Mouse (Mus musculus) hindbrain, embryonic 13.5 days (tissue): ENCODE data around the gene Defb25. TPM values are rescaled to one million over a fixed set of nuclear protein-coding genes. Genes with fewer than 3 reads are reported as not detected.

Source experiments
- ATAC-seq: fragments of 200-750 bp; cut with Nextera tagmentation; 2 replicates; pipeline ENCODE4 v1.8.0; 2017; ENCODE audit warnings: moderate TSS enrichment; ENCODE audit not compliant: low FRiP score
- H3K27ac ChIP-seq: fragments of 300-500 bp; sonication (generic); 2 replicates; pipeline ENCODE4 v1.5.1; 2015; ENCODE audit warnings: inconsistent platforms, mild to moderate bottlenecking, moderate library complexity
- H3K27me3 ChIP-seq: fragments of 300-500 bp; sonication (generic); 2 replicates; pipeline ENCODE4 v1.6.1; 2015; ENCODE audit warnings: mild to moderate bottlenecking, inconsistent platforms
- H3K36me3 ChIP-seq: fragments of 300-500 bp; sonication (generic); 2 replicates; pipeline ENCODE4 v1.6.1; 2015; ENCODE audit warnings: mild to moderate bottlenecking, inconsistent platforms
- H3K4me1 ChIP-seq: fragments of 300-500 bp; sonication (generic); replicated peaks from 2 replicates; pipeline ENCODE4 v1.6.1; 2015; ENCODE audit warnings: inconsistent platforms
- H3K4me2 ChIP-seq: fragments of 300-500 bp; sonication (generic); 2 replicates; pipeline ENCODE4 v1.6.1; 2015; ENCODE audit warnings: inconsistent platforms, mild to moderate bottlenecking, moderate library complexity
- H3K4me3 ChIP-seq: fragments of 300-500 bp; sonication (generic); 2 replicates; pipeline ENCODE4 v1.5.1; 2015; ENCODE audit warnings: mild to moderate bottlenecking, inconsistent platforms
- H3K9ac ChIP-seq: fragments of 300-500 bp; sonication (generic); 2 replicates; pipeline ENCODE4 v1.6.1; 2015; ENCODE audit warnings: mild to moderate bottlenecking, inconsistent platforms
- H3K9me3 ChIP-seq: fragments of 300-500 bp; sonication (generic); 2 replicates; pipeline ENCODE4 v1.6.1; 2016; ENCODE audit warnings: inconsistent platforms
- WGBS: fragments of 180-500 bp; shearing (Covaris S2); methylation state at CpG from one replicate; pipeline ENCODE4 v1.1.7; 2015; 5-methylcytosine and 5-hydroxymethylcytosine counted together
- polyA plus RNA-seq: library from polyadenylated mRNA; unstranded; fragments of >200 nt; fragmentation: Nextera tagmentation; extraction: Ambion mirVana; gene quantifications from 2 replicates; pipeline ENCODE4 v1.2.1, GENCODE M21; 2015

Defb25 gene
- polyA plus RNA-seq, 1 experiment from 2014 or later: not detected

GRCm38 (mm10) chr2:152624566-152624965, 1.7 kb upstream of the Defb25 start:
- Histone ChIP-seq H3K4me1 (peaks cover 17% of the 10 kb centered on the region), H3K27ac (no peak overlapping the region), H3K4me3 (no peak overlapping the region), H3K27me3 (peaks cover 51% of the 10 kb centered on the region), H3K9ac (no peak overlapping the region), H3K36me3 (no peaks in the 10 kb centered on the region), H3K9me3 (no peaks in the 10 kb centered on the region), H3K4me2 (no peak overlapping the region)
- ATAC-seq: no peak
- WGBS: 83% methylated on average over 2 of the region's 2 CpGs

GRCm38 (mm10) chr2:152622151-152622550, 702 bp downstream of the Defb25 start:
- no peak overlapping the region for H3K27ac ChIP-seq
- H3K4me2 ChIP-seq: no peak overlapping the region
- peaks cover 30% of the 10 kb centered on the region for H3K27me3 ChIP-seq
- 88% methylated on average over 13 of the region's 13 CpGs for WGBS
- H3K4me3 ChIP-seq: no peak overlapping the region
- no peak overlapping the region for H3K9ac ChIP-seq
- H3K4me1 ChIP-seq: peaks cover 13% of the 10 kb centered on the region
- no peaks in the 10 kb centered on the region for H3K36me3 ChIP-seq
- no peaks in the 10 kb centered on the region for H3K9me3 ChIP-seq
- no peak for ATAC-seq

DNA sequence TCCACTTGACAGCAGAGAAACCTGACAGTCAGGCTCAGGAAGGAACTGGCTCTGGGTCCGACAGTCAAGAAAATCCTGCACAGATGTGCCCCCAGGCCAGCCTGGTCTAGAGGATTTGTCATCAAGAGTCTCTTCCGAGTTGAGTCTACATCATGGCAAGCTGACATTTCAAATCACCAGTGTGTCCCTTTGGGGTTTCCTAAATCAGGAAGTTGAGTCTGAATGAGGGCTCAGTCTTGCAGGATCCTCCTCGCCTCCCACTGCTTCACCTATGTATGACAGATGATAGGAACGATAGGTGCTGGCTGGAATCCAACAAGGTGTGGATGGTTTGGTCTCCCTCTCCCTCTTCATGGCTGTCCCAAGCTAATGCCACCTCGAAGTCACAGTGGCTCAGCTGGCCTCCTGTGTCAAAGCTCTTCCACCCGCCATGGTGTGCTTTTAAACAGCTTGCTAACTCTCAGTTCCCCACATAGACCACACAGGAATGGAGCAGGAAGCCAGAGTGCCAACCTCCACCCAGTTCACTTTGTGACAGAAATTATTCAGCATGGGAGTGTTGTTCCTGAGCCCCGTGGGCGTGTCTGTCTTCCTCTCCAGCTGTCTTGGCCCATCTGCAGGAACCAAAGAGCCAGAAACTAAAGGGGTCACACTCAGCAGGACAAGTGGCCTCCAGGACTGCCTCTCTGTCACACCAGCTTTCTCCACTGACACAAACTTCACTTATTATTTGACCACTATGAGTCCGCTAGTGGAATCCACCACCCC, 2.3 kb downstream of the Defb25 start:
- H3K36me3 ChIP-seq: no peaks in the 10 kb centered on the region
- H3K9me3 ChIP-seq: no peaks in the 10 kb centered on the region
- no peak overlapping the region for H3K4me3 ChIP-seq
- H3K4me1 ChIP-seq: peaks cover 5% of the 10 kb centered on the region
- H3K9ac ChIP-seq: no peak overlapping the region; the same call in 1 of the 2 replicates
- WGBS: 75% methylated on average over 9 of the region's 9 CpGs
- peaks cover 14% of the 10 kb centered on the region for H3K27me3 ChIP-seq
- H3K27ac ChIP-seq: no peak overlapping the region
- H3K4me2 ChIP-seq: no peak overlapping the region
- ATAC-seq: no peak

DNA sequence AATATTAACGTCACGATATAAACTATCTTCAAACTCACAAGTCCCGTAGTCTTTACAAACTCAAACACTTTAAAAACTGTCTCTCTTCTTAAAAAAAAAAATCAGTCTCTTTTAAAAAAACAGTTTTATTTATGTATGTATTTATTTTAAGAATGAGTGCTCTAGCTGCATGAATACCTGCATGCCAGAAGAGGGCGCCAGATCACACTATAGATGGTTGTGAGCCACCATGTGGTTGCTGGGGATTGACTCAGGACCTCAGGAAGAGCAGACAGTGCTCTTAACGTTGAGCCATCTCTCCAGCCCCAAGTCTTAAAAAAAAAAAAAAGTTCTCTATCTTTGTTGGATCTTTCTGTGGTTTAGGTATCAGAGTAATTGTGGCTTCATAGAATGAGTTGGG, 5.5 kb downstream of the Defb25 start:
- H3K36me3 ChIP-seq: no peaks in the 10 kb centered on the region
- no peak overlapping the region for H3K4me2 ChIP-seq
- no peak for ATAC-seq
- H3K4me1 ChIP-seq: no peaks in the 10 kb centered on the region
- H3K27me3 ChIP-seq: peaks cover 3% of the 10 kb centered on the region; the same call in 1 of the 2 replicates
- 59% methylated on average over 5 of the region's 5 CpGs for WGBS
- no peak overlapping the region for H3K27ac ChIP-seq
- no peak overlapping the region for H3K9ac ChIP-seq
- no peaks in the 10 kb centered on the region for H3K9me3 ChIP-seq
- no peak overlapping the region for H3K4me3 ChIP-seq

GRCm38 (mm10) chr2:152616470-152616869, 6.4 kb downstream of the Defb25 start:
- WGBS: 87% methylated on average over 6 of the region's 6 CpGs

GRCm38 (mm10) chr2:152615563-152615962, 7.3 kb downstream of the Defb25 start:
- Histone ChIP-seq H3K4me2 (no peak overlapping the region), H3K36me3 (no peaks in the 10 kb centered on the region), H3K27me3 (peaks cover 3% of the 10 kb centered on the region; the same call in 1 of the 2 replicates), H3K27ac (no peak overlapping the region), H3K4me3 (no peak overlapping the region), H3K4me1 (no peaks in the 10 kb centered on the region), H3K9me3 (no peaks in the 10 kb centered on the region), H3K9ac (no peak overlapping the region)
- no peak for ATAC-seq
- 6% methylated on average over 7 of the region's 7 CpGs for WGBS

More at GRCm38 (mm10) chr2:152616470-152616869, 6.4 kb downstream of the Defb25 start:
- Histone ChIP-seq H3K9ac (no peak overlapping the region), H3K4me2 (no peak overlapping the region), H3K36me3 (no peaks in the 10 kb centered on the region), H3K27me3 (peaks cover 3% of the 10 kb centered on the region; the same call in 1 of the 2 replicates), H3K4me1 (no peaks in the 10 kb centered on the region), H3K9me3 (no peaks in the 10 kb centered on the region), H3K4me3 (no peak overlapping the region), H3K27ac (no peak overlapping the region)
- no peak for ATAC-seq

GRCm38 (mm10) chr2:152612193-152612592, 10.7 kb downstream of the Defb25 start:
- Histone ChIP-seq H3K4me2 (no peak overlapping the region), H3K36me3 (no peaks in the 10 kb centered on the region), H3K4me1 (no peaks in the 10 kb centered on the region), H3K27ac (no peak overlapping the region), H3K4me3 (no peak overlapping the region), H3K9me3 (peaks cover 4% of the 10 kb centered on the region; the same call in 1 of the 2 replicates), H3K27me3 (no peaks in the 10 kb centered on the region), H3K9ac (no peak overlapping the region)
- 30% methylated on average over 7 of the region's 8 CpGs for WGBS
- ATAC-seq: no peak

- ATAC-seq: no peak
- H3K27me3 ChIP-seq: no peaks in the 10 kb centered on the region
- H3K9ac ChIP-seq: no peak overlapping the region
- 95% methylated on average over 1 of the region's 1 CpGs for WGBS
- no peak overlapping the region for H3K4me2 ChIP-seq
- no peak overlapping the region for H3K4me3 ChIP-seq
- H3K4me1 ChIP-seq: no peaks in the 10 kb centered on the region
- peaks cover 4% of the 10 kb centered on the region; the same call in 1 of the 2 replicates for H3K9me3 ChIP-seq
- H3K27ac ChIP-seq: no peak overlapping the region
- no peaks in the 10 kb centered on the region for H3K36me3 ChIP-seq
These were observed 14.1 kb downstream of the Defb25 start for GRCm38 (mm10) chr2:152608719-152609118.

DNA sequence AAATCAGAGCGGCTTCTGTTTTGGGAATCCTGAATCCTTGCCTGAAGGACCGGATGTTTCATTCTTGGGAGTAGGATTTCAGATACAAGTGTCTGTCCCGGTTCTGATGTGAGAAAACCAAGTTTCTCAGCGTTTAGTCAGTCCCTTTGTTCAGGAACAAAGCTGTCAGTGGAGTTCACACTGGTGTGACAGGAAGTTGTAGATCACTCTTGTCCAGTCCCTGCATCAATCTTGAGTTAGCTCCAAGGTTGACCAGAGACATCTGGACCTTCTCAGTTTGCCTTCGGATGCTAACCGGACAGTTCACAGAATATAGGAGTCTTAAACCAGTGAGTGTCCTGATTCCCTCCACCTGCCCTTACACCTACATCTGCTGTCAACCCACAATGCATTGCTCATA, 15.1 kb downstream of the Defb25 start:
- Histone ChIP-seq H3K4me2 (no peak overlapping the region), H3K27me3 (no peaks in the 10 kb centered on the region), H3K27ac (no peak overlapping the region), H3K9me3 (peaks cover 4% of the 10 kb centered on the region; the same call in 1 of the 2 replicates), H3K9ac (no peak overlapping the region), H3K4me1 (no peaks in the 10 kb centered on the region), H3K36me3 (no peaks in the 10 kb centered on the region), H3K4me3 (no peak overlapping the region)
- ATAC-seq: no peak
- 71% methylated on average over 6 of the region's 6 CpGs for WGBS

GRCm38 (mm10) chr2:152604057-152604456, 18.8 kb downstream of the Defb25 start, which contains the start of gene Defb36:
Gene Defb36 (plus strand): TSS chr2:152604327.
- no peak within 1 kb of the TSS for H3K4me3 ChIP-seq

DNA sequence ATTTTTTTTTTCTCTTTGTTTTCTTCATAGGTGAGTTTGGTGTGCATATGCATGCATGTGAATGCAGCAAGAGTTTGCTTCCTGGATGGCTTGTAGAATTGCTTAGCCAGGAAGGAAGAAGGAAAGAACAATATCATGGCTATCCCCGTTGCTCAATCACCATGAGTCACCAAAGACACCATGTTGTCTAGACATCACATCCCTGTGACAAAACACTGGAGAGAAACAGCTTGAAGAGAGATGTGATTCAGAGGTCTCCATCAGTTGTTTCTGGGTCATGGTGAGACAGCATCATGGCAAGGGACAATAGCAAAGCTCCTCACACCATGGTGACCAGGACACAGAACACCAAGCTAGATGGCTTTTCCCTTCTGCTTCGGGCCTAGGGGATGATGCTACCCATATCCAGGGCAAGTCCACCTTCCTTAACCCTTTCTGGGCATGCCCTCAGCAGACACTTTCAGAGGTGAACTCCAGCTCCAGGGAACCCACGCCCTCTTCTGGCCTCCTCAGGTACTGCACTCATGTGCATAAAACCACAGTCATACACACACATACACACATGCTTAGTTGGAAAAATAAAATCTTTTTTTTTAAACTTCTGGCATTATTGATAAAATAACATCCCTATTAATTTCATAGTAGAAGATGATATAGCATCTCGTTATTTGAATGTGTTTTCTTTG, 21.4 kb downstream of the Defb25 start:
- no peaks in the 10 kb centered on the region for H3K27me3 ChIP-seq
- 78% methylated on average over 4 of the region's 4 CpGs for WGBS
- H3K4me1 ChIP-seq: no peaks in the 10 kb centered on the region
- H3K9me3 ChIP-seq: no peaks in the 10 kb centered on the region
- no peak overlapping the region for H3K27ac ChIP-seq
- H3K36me3 ChIP-seq: no peaks in the 10 kb centered on the region
- no peak for ATAC-seq
- no peak overlapping the region for H3K4me2 ChIP-seq
- no peak overlapping the region for H3K4me3 ChIP-seq
- H3K9ac ChIP-seq: no peak overlapping the region

More at GRCm38 (mm10) chr2:152604057-152604456, 18.8 kb downstream of the Defb25 start, which contains the start of gene Defb36:
- no peak within 1 kb of the TSS for H3K9ac ChIP-seq
- no peaks in the 10 kb centered on the region for H3K4me1 ChIP-seq
- no peaks in the 10 kb centered on the region for H3K36me3 ChIP-seq
- WGBS: 86% methylated on average over 15 of the region's 15 CpGs
- no peak within 1 kb of the TSS for H3K4me2 ChIP-seq
- peaks cover 4% of the 10 kb centered on the region; the same call in 1 of the 2 replicates for H3K9me3 ChIP-seq
- H3K27me3 ChIP-seq: no peaks in the 10 kb centered on the region
- ATAC-seq: no peak
- H3K27ac ChIP-seq: no peak within 1 kb of the TSS

DNA sequence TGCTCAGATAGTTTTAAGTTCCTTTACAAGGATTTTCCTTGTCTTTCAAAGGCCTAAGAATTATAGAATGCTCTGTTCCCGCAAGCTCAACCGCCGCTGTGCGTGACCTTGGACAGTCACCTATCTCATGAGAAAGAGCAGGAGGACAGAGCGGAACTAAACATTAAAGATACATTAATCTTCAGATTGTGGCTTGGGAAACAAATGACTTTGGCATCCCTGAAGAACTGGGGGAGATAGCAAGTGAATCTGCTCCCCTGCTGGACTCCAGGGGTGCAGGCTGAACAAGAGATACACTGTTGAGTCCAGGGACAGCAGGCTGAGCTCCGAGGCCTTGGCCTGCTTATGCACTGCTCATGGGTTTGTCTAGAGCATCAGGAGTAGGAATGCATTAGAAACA, 22.8 kb downstream of the Defb25 start:
- Histone ChIP-seq H3K9me3 (no peaks in the 10 kb centered on the region), H3K4me1 (no peaks in the 10 kb centered on the region), H3K27ac (no peak overlapping the region), H3K36me3 (no peaks in the 10 kb centered on the region), H3K9ac (no peak overlapping the region), H3K27me3 (no peaks in the 10 kb centered on the region), H3K4me3 (no peak overlapping the region), H3K4me2 (no peak overlapping the region)
- ATAC-seq: no peak
- WGBS: 81% methylated on average over 6 of the region's 6 CpGs
